Mouse (Mus musculus) lung, postnatal 0 days (tissue): ENCODE results near the gene Gng8. TPM values are rescaled to one million over a fixed set of nuclear protein-coding genes. Genes with fewer than 3 reads are reported as not detected.

ENCODE experiments used
- ATAC-seq: fragments of 200-750 bp; cut with Nextera tagmentation; 2 replicates; pipeline ENCODE4 v1.8.0; 2017; ENCODE audit warnings: moderate library complexity
- DNase-seq: peaks from one replicate; pipeline ENCODE4 v3.0.0-alpha.2; 2016; ENCODE audit warnings: low spot score
- H3K27ac ChIP-seq: fragments of 300-500 bp; sonication (generic); 2 replicates; pipeline ENCODE4 v1.5.1; 2014; ENCODE audit warnings: antibody characterized with exemption, mild to moderate bottlenecking, low read length, mixed read lengths
- H3K27me3 ChIP-seq: fragments of 300-500 bp; sonication (generic); replicated peaks from 2 replicates; pipeline ENCODE4 v1.6.1; 2014; ENCODE audit warnings: low read length, mixed read lengths; ENCODE audit not compliant: insufficient read depth
- H3K36me3 ChIP-seq: fragments of 300-500 bp; sonication (generic); 2 replicates; pipeline ENCODE4 v1.6.1; 2014; ENCODE audit warnings: low read length, mixed read lengths; ENCODE audit not compliant: insufficient read depth
- H3K4me1 ChIP-seq: fragments of 300-500 bp; sonication (generic); 2 replicates; pipeline ENCODE4 v1.6.1; 2014; ENCODE audit warnings: antibody characterized with exemption, low read depth, low read length, mixed read lengths; ENCODE audit not compliant: insufficient read depth
- H3K4me2 ChIP-seq: fragments of 300-500 bp; sonication (generic); replicated peaks from 2 replicates; pipeline ENCODE4 v1.6.1; 2014; ENCODE audit warnings: low read depth, mild to moderate bottlenecking, low read length, moderate library complexity, mixed read lengths
- H3K4me3 ChIP-seq: fragments of 300-500 bp; sonication (generic); 2 replicates; pipeline ENCODE4 v1.5.1; 2014; ENCODE audit warnings: low read depth, low read length
- H3K9ac ChIP-seq: fragments of 300-500 bp; sonication (generic); replicated peaks from 2 replicates; pipeline ENCODE4 v1.6.1; 2014; ENCODE audit warnings: low read depth, mild to moderate bottlenecking
- H3K9me3 ChIP-seq: fragments of 300-500 bp; sonication (generic); 2 replicates; pipeline ENCODE4 v1.6.1; 2016; ENCODE audit warnings: low read length, mixed read lengths
- CTCF ChIP-seq: IDR thresholded peaks from 2 replicates; pipeline ENCODE4 v1.5.1; 2016; ENCODE audit warnings: antibody characterized with exemption, mild to moderate bottlenecking
- EP300 ChIP-seq: IDR thresholded peaks from 2 replicates; pipeline ENCODE4 v1.6.1; 2016; ENCODE audit warnings: antibody characterized with exemption, mild to moderate bottlenecking, control low read depth
- WGBS: fragments of 180-500 bp; shearing (Covaris S2); extraction: QIAGEN DNeasy Blood & Tissue Kit; methylation state at CpG from one replicate; pipeline ENCODE4 v1.1.7; 2014; 5-methylcytosine and 5-hydroxymethylcytosine counted together
- polyA plus RNA-seq: library from polyadenylated mRNA; unstranded; fragments of >200 nt; fragmentation: Nextera tagmentation; extraction: Ambion mirVana; gene quantifications from 2 replicates; pipeline ENCODE4 v1.2.1, GENCODE M21; 2015

Gene Gng8
- polyA plus RNA-seq, 1 experiment from 2014 or later, result 6.6 TPM

DNA sequence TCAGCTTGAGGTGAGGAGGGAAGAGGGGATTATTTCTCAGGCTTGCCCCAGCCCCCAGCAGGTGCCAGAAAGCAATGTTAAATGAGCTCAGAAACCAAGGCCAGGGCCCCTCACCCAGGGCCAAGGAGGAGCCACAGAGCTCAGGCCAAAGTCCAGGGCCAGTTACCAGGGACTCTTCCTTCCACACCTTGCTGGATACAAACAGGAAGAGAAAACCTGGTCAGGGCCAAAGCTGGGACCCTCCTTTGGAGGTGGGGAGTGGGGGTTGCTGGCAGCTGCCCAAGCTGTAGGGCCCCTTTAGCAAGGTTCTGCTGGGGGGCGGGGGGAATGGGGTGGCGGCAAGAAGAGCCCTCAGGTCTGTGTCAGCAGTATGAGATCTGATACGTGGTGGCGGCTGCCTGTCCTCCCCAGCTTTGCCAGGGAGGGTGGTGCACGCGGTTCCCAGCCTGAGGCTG lies 30.3 kb downstream of the Gng8 start:
- ATAC-seq (no peak), DNase-seq (no peak)
- H3K27ac ChIP-seq, result 0 out of 2 replicates have a peak overlapping the region, but pooled peaks have one; percentile 38
- peak overlapping the region; percentile 90; the same call in 1 of the 2 replicates for H3K4me3 ChIP-seq
- H3K4me1 ChIP-seq, result peaks cover 16% of the 10 kb centered on the region
- H3K4me2 ChIP-seq, result peak overlapping the region; percentile 97
- H3K9me3 ChIP-seq, result no peaks in the 10 kb centered on the region
- H3K9ac ChIP-seq, result no peak overlapping the region
- H3K36me3 ChIP-seq, result peaks cover 13% of the 10 kb centered on the region
- no peak for TF ChIP-seq EP300
- TF ChIP-seq CTCF, result no peak
- 32% methylated on average over 4 of the region's 6 CpGs for WGBS
- H3K27me3 ChIP-seq, result no peaks in the 10 kb centered on the region

DNA sequence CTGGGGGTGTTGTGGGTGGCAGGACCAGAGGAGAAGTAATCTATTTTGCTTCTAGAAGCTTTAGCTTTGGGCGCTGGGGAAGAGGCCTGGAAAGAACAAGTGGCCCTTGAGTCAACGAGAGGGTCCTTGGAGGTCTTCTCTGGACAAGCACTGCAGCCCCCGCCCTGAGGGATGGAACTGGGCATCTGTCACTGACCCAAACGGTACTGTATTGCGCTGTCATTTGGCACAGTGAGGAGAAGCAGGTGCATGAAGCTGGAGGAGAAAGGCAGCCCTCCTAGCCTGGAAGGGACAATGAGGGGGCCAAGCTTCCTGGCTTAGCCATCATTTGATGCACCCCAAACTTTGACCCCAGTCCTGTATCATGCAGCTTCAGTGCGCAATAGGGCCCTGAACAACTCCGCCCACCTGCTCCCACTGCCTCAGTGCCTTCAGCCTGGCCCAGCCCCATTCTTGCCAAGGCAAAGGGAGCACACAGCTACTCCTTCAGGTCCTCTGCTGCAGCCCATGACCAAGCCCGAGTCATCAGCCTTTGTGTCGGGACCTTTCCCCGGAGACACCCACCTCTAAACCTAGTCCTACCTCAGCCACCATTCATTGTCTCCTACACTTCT lies 30.9 kb downstream of the Gng8 start:
- Histone ChIP-seq H3K4me1 (peaks cover 16% of the 10 kb centered on the region), H3K4me2 (peak overlapping the region; percentile 97), H3K9me3 (no peaks in the 10 kb centered on the region), H3K27ac (peak overlapping the region; percentile 97; the same call in 1 of the 2 replicates), H3K4me3 (peak overlapping the region; percentile 90), H3K27me3 (no peaks in the 10 kb centered on the region), H3K36me3 (peaks cover 7% of the 10 kb centered on the region; the same call in 1 of the 2 replicates), H3K9ac (peak overlapping the region; percentile 87; the same call in 1 of the 2 replicates)
- WGBS, result 43% methylated on average over 10 of the region's 10 CpGs
- DNase-seq (peak; percentile 19), ATAC-seq (no peak)
- TF ChIP-seq CTCF, result no peak
- TF ChIP-seq EP300, result no peak

DNA sequence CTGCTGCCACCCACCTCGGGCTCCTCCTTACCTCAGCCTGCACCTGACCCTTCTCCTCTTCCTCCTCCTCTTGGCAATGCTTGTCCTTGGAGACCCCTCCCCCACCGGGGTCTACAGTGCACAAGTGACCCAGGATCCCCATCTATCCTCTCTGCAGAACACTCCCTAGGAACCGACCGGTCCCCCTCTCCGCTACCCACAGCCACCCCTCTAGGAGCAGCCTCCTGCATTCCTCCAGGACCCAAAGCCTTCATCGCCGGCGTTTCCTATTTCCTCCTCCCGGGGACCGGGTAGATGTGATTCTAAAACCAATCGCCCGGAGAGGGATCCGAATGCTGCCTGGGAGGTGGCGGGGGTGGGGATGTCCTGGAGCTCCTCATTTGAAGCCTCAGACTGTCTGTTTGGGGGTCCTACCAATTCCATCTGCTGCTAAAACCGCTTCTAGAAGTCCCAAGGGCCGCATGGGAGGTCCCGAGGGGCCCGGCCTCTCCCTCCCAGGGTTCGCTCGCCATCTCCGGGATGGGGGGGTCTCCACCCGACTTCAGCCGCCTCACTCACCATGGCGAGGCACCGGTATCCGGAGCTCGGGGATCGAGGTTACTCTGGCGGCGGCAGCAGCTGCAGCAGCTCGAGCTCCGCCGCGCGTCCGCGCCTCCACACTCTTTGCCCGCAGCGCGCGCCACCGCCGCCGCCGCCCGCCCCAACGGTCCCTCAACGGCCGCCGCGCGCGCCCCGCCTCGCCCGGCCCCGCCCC lies 31.9 kb downstream of the Gng8 start:
- DNase-seq (no peak), ATAC-seq (no peak)
- TF ChIP-seq EP300, result no peak
- no peak for TF ChIP-seq CTCF

DNA sequence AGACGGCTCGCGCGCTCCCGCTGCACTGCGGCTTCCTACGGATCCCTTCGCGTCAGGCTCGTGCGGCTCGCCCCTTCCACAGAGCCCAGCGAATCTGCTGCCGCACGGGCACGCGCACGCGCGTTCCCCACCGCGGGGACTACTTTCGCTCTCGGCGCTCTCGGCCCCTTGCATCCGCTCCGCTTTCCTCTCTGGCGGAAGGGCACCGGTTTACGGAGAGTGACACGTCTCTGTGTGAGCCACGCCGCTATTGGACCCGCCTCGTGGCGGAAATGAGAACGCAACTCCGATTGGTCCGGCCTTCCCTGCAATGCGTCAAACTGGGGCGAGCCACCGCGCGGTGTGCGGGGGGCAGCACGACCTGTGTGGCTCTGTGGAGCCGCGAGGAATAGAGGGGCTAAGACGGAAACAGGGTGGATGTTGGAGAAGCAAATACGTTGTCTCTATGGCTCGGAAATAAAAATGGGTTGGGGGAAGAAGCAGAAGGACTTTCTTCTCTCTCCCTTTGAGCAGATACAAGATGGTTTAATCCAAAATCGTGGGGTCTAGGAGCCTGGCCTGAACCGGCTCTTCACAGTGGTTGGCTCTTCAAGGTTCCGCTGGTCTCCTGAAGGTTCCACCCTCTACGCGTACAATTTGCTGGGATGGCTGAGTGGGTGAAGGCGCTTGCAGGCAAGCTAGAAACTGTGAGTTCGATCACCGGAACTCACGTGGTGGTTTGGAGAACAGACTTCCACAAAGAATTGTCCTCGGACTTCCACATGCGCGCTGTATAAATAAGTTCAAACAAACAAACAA lies 32.6 kb downstream of the Gng8 start, which contains the start of gene Calm3:
Gene Calm3, minus strand, starts transcription at position 78 of the 798 bp plus-strand sequence.
- Histone ChIP-seq H3K27me3 (no peaks in the 10 kb centered on the region), H3K9ac (peak within 1 kb of the TSS; percentile 87), H3K4me3 (peak within 1 kb of the TSS; percentile 90), H3K4me2 (peak within 1 kb of the TSS; percentile 97), H3K36me3 (no peaks in the 10 kb centered on the region), H3K27ac (peak within 1 kb of the TSS; percentile 97), H3K9me3 (no peaks in the 10 kb centered on the region), H3K4me1 (peaks cover 16% of the 10 kb centered on the region)
- 1% methylated on average over 64 of the region's 64 CpGs for WGBS
- TF ChIP-seq EP300 (peak; percentile 35), CTCF (peak; percentile 44)
- ATAC-seq (peak; percentile 91), DNase-seq (peak; percentile 99)

More for the DNA sequence above, 31.9 kb downstream of the Gng8 start:
- Histone ChIP-seq H3K4me3 (peak overlapping the region; percentile 90), H3K9ac (peak overlapping the region; percentile 87), H3K36me3 (no peaks in the 10 kb centered on the region), H3K9me3 (no peaks in the 10 kb centered on the region), H3K4me1 (peaks cover 16% of the 10 kb centered on the region), H3K4me2 (peak overlapping the region; percentile 97), H3K27me3 (no peaks in the 10 kb centered on the region), H3K27ac (peak overlapping the region; percentile 97)
- WGBS, result under 1% methylated on average over 40 of the region's 57 CpGs

DNA sequence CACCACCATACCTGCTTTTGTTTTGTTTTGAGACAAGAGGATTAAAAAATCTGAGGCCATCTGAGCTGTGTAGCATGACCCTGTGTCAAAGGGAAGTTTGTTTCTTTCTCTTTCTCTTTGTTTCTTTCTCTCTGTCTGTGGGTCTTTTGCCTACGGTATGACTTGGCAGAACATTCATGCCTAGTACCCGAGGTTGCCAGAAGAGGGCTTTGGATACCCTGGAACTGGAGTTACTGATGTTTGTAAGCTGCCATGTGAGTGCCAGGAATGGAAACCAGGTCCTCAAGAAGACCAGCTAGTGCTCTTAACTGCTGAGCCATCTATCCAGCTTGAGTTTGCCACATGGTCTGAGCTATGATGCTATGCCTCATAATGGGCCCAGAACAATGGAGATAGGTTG lies 36.8 kb downstream of the Gng8 start:
- H3K4me3 ChIP-seq, result no peak overlapping the region
- H3K27me3 ChIP-seq, result no peaks in the 10 kb centered on the region
- H3K27ac ChIP-seq, result no peak overlapping the region
- ATAC-seq, result no peak
- H3K4me1 ChIP-seq, result no peaks in the 10 kb centered on the region
- no peak overlapping the region for H3K4me2 ChIP-seq
- H3K36me3 ChIP-seq, result no peaks in the 10 kb centered on the region
- 13% methylated on average over 2 of the region's 2 CpGs for WGBS
- DNase-seq, result peak; percentile 4
- no peaks in the 10 kb centered on the region for H3K9me3 ChIP-seq
- no peak overlapping the region for H3K9ac ChIP-seq
- TF ChIP-seq EP300 (no peak), CTCF (peak; percentile 26)

DNA sequence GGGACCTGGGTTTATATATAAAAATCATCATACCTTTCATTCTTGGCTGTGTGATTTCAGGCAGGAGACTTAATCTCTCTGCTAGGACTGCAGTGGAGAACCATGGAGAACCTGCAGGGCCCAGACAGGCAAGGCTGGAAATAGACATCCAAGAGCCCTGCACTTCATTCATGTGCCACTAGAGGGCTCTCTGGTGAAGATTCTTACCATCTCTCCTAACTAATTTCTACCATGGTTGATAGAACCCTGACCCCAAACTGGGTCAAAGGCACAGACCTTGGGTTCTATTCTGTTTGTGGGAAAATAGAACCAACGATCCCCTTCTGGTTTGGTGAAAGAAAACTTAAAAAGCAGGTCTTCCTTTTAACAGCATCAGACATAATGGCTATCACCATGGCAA lies 39.3 kb downstream of the Gng8 start:
- H3K9ac ChIP-seq, result no peak overlapping the region
- TF ChIP-seq CTCF, result peak; percentile 82
- TF ChIP-seq EP300, result no peak
- H3K4me2 ChIP-seq, result no peak overlapping the region
- 4% methylated on average over 1 of the region's 1 CpGs for WGBS
- no peaks in the 10 kb centered on the region for H3K36me3 ChIP-seq
- H3K9me3 ChIP-seq, result no peaks in the 10 kb centered on the region
- H3K4me3 ChIP-seq, result no peak overlapping the region
- no peak overlapping the region for H3K27ac ChIP-seq
- peak; percentile 74 for DNase-seq
- no peaks in the 10 kb centered on the region for H3K27me3 ChIP-seq
- H3K4me1 ChIP-seq, result no peaks in the 10 kb centered on the region
- ATAC-seq, result no peak
